In the genomic region with DNA sequence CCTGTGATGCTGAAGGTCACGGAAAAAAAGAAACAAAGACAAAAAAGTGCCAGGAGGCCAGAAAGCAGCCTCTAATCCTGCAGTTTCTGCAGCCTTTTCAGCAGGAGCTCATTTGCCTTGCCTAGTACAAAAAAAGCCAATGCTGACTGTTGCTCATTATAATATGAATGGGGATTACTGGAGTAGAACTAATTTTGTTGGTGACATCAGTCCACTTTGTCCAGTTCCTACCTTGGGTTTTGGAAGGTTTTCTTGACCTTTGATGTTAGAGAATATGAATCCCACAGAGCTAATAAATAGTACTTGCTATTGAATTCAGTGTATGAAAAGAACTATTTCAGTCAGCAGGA, we compare ENCODE assay signal across 9 mouse cellular contexts. TPM values are rescaled to one million over a fixed set of nuclear protein-coding genes. Genes with fewer than 3 reads are reported as not detected.
DNase-seq lines count a peak whose midpoint lies in the region; ATAC-seq and TF ChIP-seq lines count a peak whose summit lies in the region.
"Had no signal": no experiment of that assay in that cellular context is flagged by ENCODE, and none has a peak within 500 bp of the region (broad histone marks: within the 10 kb centered on the region; RNA-seq: fewer than 3 reads in every experiment).

No protein-coding gene starts in this region.

- no peaks in the 10 kb centered on the region for H3K27me3 ChIP-seq in heart, postnatal 0 days (ENCODE audit: control insufficient read depth, insufficient read depth, low read length)
- no peaks in the 10 kb centered on the region for H3K27me3 ChIP-seq in hindbrain, embryonic 13.5 days
- no peaks in the 10 kb centered on the region for H3K27me3 ChIP-seq in midbrain, embryonic 14.5 days (ENCODE audit: control insufficient read depth, insufficient read depth, low read length)

- no peak for TF ChIP-seq EP300 in heart, postnatal 0 days (IDR thresholded peaks at IDR 0.05; ENCODE audit: low read depth)

- DNase-seq in heart, postnatal 0 days (ENCODE audit: low spot score), result no peak
- no peak for DNase-seq in heart, adult 11 months
- DNase-seq in Muller cell, postnatal 12 days (ENCODE audit: inconsistent ontology term), result peak; percentile 66
- DNase-seq in midbrain, embryonic 14.5 days, result no peak
- DNase-seq in T-cell, adult 2 months (ENCODE audit: low spot score), result no peak
- DNase-seq in left cerebral cortex, postnatal 14 days (ENCODE audit: low spot score in 2 of 2), result no peak
- DNase-seq: gastrocnemius, postnatal 25 days had no signal

- H3K36me3 ChIP-seq in heart, postnatal 0 days (replicated peaks; ENCODE audit: control insufficient read depth, insufficient read depth, low read length), result no peaks in the 10 kb centered on the region
- H3K36me3 ChIP-seq in hindbrain, embryonic 13.5 days, result no peaks in the 10 kb centered on the region
- H3K36me3 ChIP-seq in midbrain, embryonic 14.5 days (ENCODE audit: control insufficient read depth, insufficient read depth, low read length), result no peaks in the 10 kb centered on the region

- H3K4me2 ChIP-seq in heart, postnatal 0 days (ENCODE audit: low read depth, low read length), result peak overlapping the region; percentile 66
- H3K4me2 ChIP-seq in hindbrain, embryonic 13.5 days, result peak overlapping the region; percentile 92
- H3K4me2 ChIP-seq in midbrain, embryonic 14.5 days (ENCODE audit: low read length), result peak overlapping the region; percentile 85

- intact Hi-C loops in left cerebral cortex, postnatal 14 days (cut with DNase I), result no loop called here

- TF ChIP-seq CTCF in heart, postnatal 0 days (IDR thresholded peaks at IDR 0.05; ENCODE audit: low read depth), result no peak

- H3K4me3 ChIP-seq in heart, postnatal 0 days (ENCODE audit: low read depth, low read length), result peak overlapping the region; percentile 91
- H3K4me3 ChIP-seq in hindbrain, embryonic 13.5 days, result peak overlapping the region; percentile 67
- peak overlapping the region; percentile 60 for H3K4me3 ChIP-seq in midbrain, embryonic 14.5 days (replicated peaks; ENCODE audit: low read depth, low read length)

- peak overlapping the region; percentile 74 for H3K27ac ChIP-seq in heart, postnatal 0 days (ENCODE audit: low read depth)
- peak overlapping the region; percentile 67 for H3K27ac ChIP-seq in hindbrain, embryonic 13.5 days
- H3K27ac ChIP-seq in midbrain, embryonic 14.5 days (replicated peaks; ENCODE audit: low read depth, low read length), result peak overlapping the region; percentile 64; the same call in 1 of the 2 replicates

- WGBS in heart, postnatal 0 days, result 0% methylated on average over 1 of the region's 1 CpGs
- WGBS in hindbrain, embryonic 13.5 days, result 3% methylated on average over 1 of the region's 1 CpGs
- 0% methylated on average over 1 of the region's 1 CpGs for WGBS in midbrain, embryonic 14.5 days

- peaks cover 13% of the 10 kb centered on the region; the same call in 1 of the 2 replicates for H3K4me1 ChIP-seq in heart, postnatal 0 days (ENCODE audit: control insufficient read depth, insufficient read depth)
- H3K4me1 ChIP-seq in hindbrain, embryonic 13.5 days (replicated peaks), result peaks cover 14% of the 10 kb centered on the region
- peaks cover 12% of the 10 kb centered on the region; the same call in 1 of the 2 replicates for H3K4me1 ChIP-seq in midbrain, embryonic 14.5 days (ENCODE audit: control insufficient read depth, insufficient read depth, low read length)

- no peaks in the 10 kb centered on the region for H3K9me3 ChIP-seq in heart, postnatal 0 days (replicated peaks; ENCODE audit: control insufficient read depth, low read length)
- no peaks in the 10 kb centered on the region for H3K9me3 ChIP-seq in hindbrain, embryonic 13.5 days
- H3K9me3 ChIP-seq in midbrain, embryonic 14.5 days (ENCODE audit: control insufficient read depth, low read length), result no peaks in the 10 kb centered on the region

- ATAC-seq in heart, postnatal 0 days (ENCODE audit: insufficient read depth, low read depth), result no peak
- no peak for ATAC-seq in hindbrain, embryonic 13.5 days (ENCODE audit: low FRiP score)
- ATAC-seq in midbrain, embryonic 14.5 days (ENCODE audit: low FRiP score, low TSS enrichment), result peak; percentile 6; the same call in 1 of the 2 replicates
- ATAC-seq in activated CD4-positive, CD25-positive, alpha-beta regulatory T cell, adult 4 months, result no peak

- H3K9ac ChIP-seq in heart, postnatal 0 days (replicated peaks; ENCODE audit: low read depth, low read length), result peak overlapping the region; percentile 67
- peak overlapping the region; percentile 74 for H3K9ac ChIP-seq in hindbrain, embryonic 13.5 days
- peak overlapping the region; percentile 51 for H3K9ac ChIP-seq in midbrain, embryonic 14.5 days (replicated peaks; ENCODE audit: low read length)

RNA-seq across cellular contexts. Expression of a gene that starts 0.8 kb away (rescaled TPM):
- 18.2 and 24.0 TPM in 2 replicates for total RNA-seq in heart, postnatal 0 days (2014; rRNA removed; ENCODE audit: low replicate concordance)
- 14.7 and 16.1 TPM in 2 replicates for polyA plus RNA-seq in heart, postnatal 0 days (2015; fragmentation: Nextera tagmentation; extraction: Ambion mirVana)
- polyA plus RNA-seq in hindbrain, embryonic 13.5 days (2015; fragmentation: Nextera tagmentation; extraction: Ambion mirVana), result 7.6 and 9.5 TPM in 2 replicates
- polyA plus RNA-seq in midbrain, embryonic 14.5 days (2014; fragmentation: Nextera tagmentation; extraction: Ambion mirVana), result 10.7 and 11.0 TPM in 2 replicates
- 10 to 100 TPM; 13.3 to 18.6 TPM for polyA plus RNA-seq in activated CD4-positive, CD25-positive, alpha-beta regulatory T cell, adult 4 months (2017; shearing (Covaris generic))
- total RNA-seq in left cerebral cortex, postnatal 14 days (2021), result 1 to 10 TPM; 5.2 to 5.8 TPM

RNA-seq across cellular contexts. Expression of a gene that starts 0.8 kb away (rescaled TPM):
- 1.3 and 9.0 TPM in 2 replicates for total RNA-seq in heart, postnatal 0 days (2014; rRNA removed; ENCODE audit: low replicate concordance)
- 3.3 TPM in 2 replicates for polyA plus RNA-seq in heart, postnatal 0 days (2015; fragmentation: Nextera tagmentation; extraction: Ambion mirVana)
- polyA plus RNA-seq in hindbrain, embryonic 13.5 days (2015; fragmentation: Nextera tagmentation; extraction: Ambion mirVana), result 6.6 and 7.9 TPM in 2 replicates
- 4.6 and 9.9 TPM in 2 replicates for polyA plus RNA-seq in midbrain, embryonic 14.5 days (2014; fragmentation: Nextera tagmentation; extraction: Ambion mirVana)
- polyA plus RNA-seq in activated CD4-positive, CD25-positive, alpha-beta regulatory T cell, adult 4 months (2017; shearing (Covaris generic)), result 1 to 10 TPM; 6.2 to 8.7 TPM
- total RNA-seq in left cerebral cortex, postnatal 14 days (2021), result 1 to 10 TPM; 1.4 to 1.8 TPM
